In the genomic region with DNA sequence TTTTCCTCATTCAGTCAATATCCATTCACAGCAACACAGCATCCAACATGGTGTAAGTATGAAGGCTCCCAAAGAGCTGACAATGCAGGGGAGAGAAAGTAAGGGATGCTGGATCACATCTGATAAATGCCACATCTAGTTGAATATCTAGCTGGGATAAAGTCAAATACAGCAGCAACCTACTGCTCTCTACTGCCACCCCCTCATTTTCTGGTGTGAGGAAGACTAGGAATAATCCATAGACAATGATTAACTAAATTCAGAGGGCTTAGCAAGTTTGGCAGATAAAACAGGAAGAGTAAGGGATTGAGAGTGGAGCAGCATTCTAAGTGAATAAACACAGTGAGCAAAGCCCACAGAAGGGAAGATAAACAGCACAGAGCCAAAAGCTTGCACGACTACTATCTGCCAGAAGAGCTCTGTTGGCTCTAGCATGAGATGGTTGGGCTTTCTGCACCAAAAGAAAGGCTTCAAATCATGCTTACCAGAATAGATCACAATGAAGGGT, we compare ENCODE assay signal across 27 mouse cellular contexts.
DNase-seq lines count a peak whose midpoint lies in the region; ATAC-seq and TF ChIP-seq lines count a peak whose summit lies in the region.
"Had no signal": no experiment of that assay in that cellular context is flagged by ENCODE, and none has a peak within 500 bp of the region (broad histone marks: within the 10 kb centered on the region; RNA-seq: fewer than 3 reads in every experiment).

No protein-coding gene starts in this region.

- WGBS in kidney, adult 2 months: 16% methylated on average over 1 of the region's 1 CpGs
- 11% methylated on average over 1 of the region's 1 CpGs for WGBS in liver, adult 2 months
- 10% methylated on average over 1 of the region's 1 CpGs for WGBS in intestine, postnatal 0 days
- WGBS in forebrain, embryonic 12.5 days: 88% methylated on average over 1 of the region's 1 CpGs

- 0 out of 2 replicates have a peak, but pooled peaks have one; percentile 1 for TF ChIP-seq CTCF in kidney, adult 2 months (conservative IDR thresholded peaks at IDR 0.05; ENCODE audit: insufficient read depth, insufficient read length, low read depth, low read length)
- peak; percentile 15; the same call in 1 of the 2 replicates for TF ChIP-seq CTCF in liver, adult 2 months (IDR thresholded peaks at IDR 0.05; ENCODE audit: low read depth, low read length)
- peak; percentile 56 for TF ChIP-seq CTCF in intestine, postnatal 0 days (IDR thresholded peaks at IDR 0.05; ENCODE audit: low read depth)

- peak; percentile 42 for DNase-seq in kidney, adult 2 months
- no peak for DNase-seq in kidney, adult 18-20 months
- peak; percentile 92 for DNase-seq in liver, adult 2 months (ENCODE audit: extremely low read depth, low read depth, low spot score)
- DNase-seq in liver: no peak
- peak; percentile 34 for DNase-seq in yolk sac, embryonic 10.5 days (ENCODE audit: low spot score)
- DNase-seq: adrenal gland, adult 2 months; B cell, adult 2 months; cerebellum, adult 11-12 months; cerebellum, postnatal 25 days; gastrocnemius, postnatal 10 days; heart, adult 18-20 months; retina, postnatal 1 day; right cerebral cortex, postnatal 25 days; spleen, adult 18-20 months; thymus, postnatal 25 days had no signal

- H3K27ac ChIP-seq in kidney, adult 2 months (ENCODE audit: insufficient read depth, low read depth, low read length): no peak overlapping the region
- H3K27ac ChIP-seq in liver, adult 2 months (replicated peaks; ENCODE audit: insufficient read depth, low read depth, low read length): peak overlapping the region; percentile 47; the same call in 1 of the 2 replicates
- H3K27ac ChIP-seq in intestine, postnatal 0 days (ENCODE audit: low read depth, low read length): no peak overlapping the region
- H3K27ac ChIP-seq in forebrain, embryonic 12.5 days: no peak overlapping the region
- H3K27ac ChIP-seq: embryonic facial prominence, embryonic 12.5 days; forebrain, embryonic 13.5 days; hindbrain, embryonic 13.5 days; limb, embryonic 10.5 days; liver, embryonic 14.5 days; macrophage; midbrain, embryonic 15.5 days; neural tube, embryonic 12.5 days had no signal

- no peak overlapping the region for H3K9ac ChIP-seq in liver, adult 2 months (ENCODE audit: low read depth, low read length)
- no peak overlapping the region for H3K9ac ChIP-seq in intestine, postnatal 0 days (ENCODE audit: low read depth, low read length)
- no peak overlapping the region for H3K9ac ChIP-seq in forebrain, embryonic 12.5 days
- H3K9ac ChIP-seq: embryonic facial prominence, embryonic 12.5 days; forebrain, embryonic 13.5 days; hindbrain, embryonic 13.5 days; liver, embryonic 14.5 days; midbrain, embryonic 15.5 days; neural tube, embryonic 12.5 days had no signal

- H3K79me2 ChIP-seq in liver, adult 2 months (ENCODE audit: control insufficient read depth, insufficient read depth, low read length): peaks cover 30% of the 10 kb centered on the region; the same call in 1 of the 2 replicates

- H3K27me3 ChIP-seq in kidney, adult 2 months (replicated peaks; ENCODE audit: control insufficient read depth, insufficient read depth, low read length): no peaks in the 10 kb centered on the region
- H3K27me3 ChIP-seq in liver, adult 2 months (ENCODE audit: control insufficient read depth, insufficient read depth, low read length): no peaks in the 10 kb centered on the region
- no peaks in the 10 kb centered on the region for H3K27me3 ChIP-seq in intestine, postnatal 0 days (replicated peaks; ENCODE audit: control insufficient read depth, insufficient read depth, low read length)
- no peaks in the 10 kb centered on the region for H3K27me3 ChIP-seq in forebrain, embryonic 12.5 days
- H3K27me3 ChIP-seq: embryonic facial prominence, embryonic 12.5 days; forebrain, embryonic 13.5 days; hindbrain, embryonic 13.5 days; midbrain, embryonic 15.5 days; neural tube, embryonic 12.5 days had no signal

- H3K4me3 ChIP-seq in kidney, adult 2 months (ENCODE audit: insufficient read depth, low read depth, low read length): no peak overlapping the region
- no peak overlapping the region for H3K4me3 ChIP-seq in liver, adult 2 months (ENCODE audit: insufficient read depth, low read depth, low read length)
- no peak overlapping the region for H3K4me3 ChIP-seq in intestine, postnatal 0 days (ENCODE audit: low read depth, low read length)
- no peak overlapping the region for H3K4me3 ChIP-seq in forebrain, embryonic 12.5 days (replicated peaks)
- H3K4me3 ChIP-seq: embryonic facial prominence, embryonic 12.5 days; forebrain, embryonic 13.5 days; hindbrain, embryonic 13.5 days; limb, embryonic 10.5 days; midbrain, embryonic 15.5 days; neural tube, embryonic 12.5 days had no signal

- no peaks in the 10 kb centered on the region for H3K36me3 ChIP-seq in kidney, adult 2 months (ENCODE audit: control insufficient read depth, insufficient read depth, low read length)
- no peaks in the 10 kb centered on the region for H3K36me3 ChIP-seq in liver, adult 2 months (ENCODE audit: control insufficient read depth, insufficient read depth, low read length)
- H3K36me3 ChIP-seq in intestine, postnatal 0 days (ENCODE audit: control insufficient read depth, insufficient read depth): no peaks in the 10 kb centered on the region
- H3K36me3 ChIP-seq in forebrain, embryonic 12.5 days (replicated peaks): no peaks in the 10 kb centered on the region
- H3K36me3 ChIP-seq: embryonic facial prominence, embryonic 12.5 days; G1E; hindbrain, embryonic 13.5 days; limb, embryonic 10.5 days; midbrain, embryonic 15.5 days; neural tube, embryonic 12.5 days had no signal

- ATAC-seq in intestine, postnatal 0 days: no peak
- no peak for ATAC-seq in forebrain, embryonic 12.5 days (ENCODE audit: low FRiP score)
- ATAC-seq: forebrain, embryonic 13.5 days; inflammation-experienced regulatory T-cells, adult 6 months; midbrain, embryonic 15.5 days had no signal

- H3K9me3 ChIP-seq in intestine, postnatal 0 days (ENCODE audit: control insufficient read depth): no peaks in the 10 kb centered on the region
- H3K9me3 ChIP-seq in forebrain, embryonic 12.5 days: no peaks in the 10 kb centered on the region
- H3K9me3 ChIP-seq: embryonic facial prominence, embryonic 12.5 days; forebrain, embryonic 13.5 days; G1E; hindbrain, embryonic 13.5 days; limb, embryonic 10.5 days; midbrain, embryonic 15.5 days; neural tube, embryonic 12.5 days had no signal

- no peak overlapping the region for H3K4me2 ChIP-seq in intestine, postnatal 0 days (replicated peaks; ENCODE audit: low read depth)
- no peak overlapping the region for H3K4me2 ChIP-seq in forebrain, embryonic 12.5 days
- H3K4me2 ChIP-seq: embryonic facial prominence, embryonic 12.5 days; forebrain, embryonic 13.5 days; hindbrain, embryonic 13.5 days; midbrain, embryonic 15.5 days; neural tube, embryonic 12.5 days had no signal

- peaks cover 8% of the 10 kb centered on the region; the same call in 1 of the 2 replicates for H3K4me1 ChIP-seq in kidney, adult 2 months (ENCODE audit: control insufficient read depth, insufficient read depth, low read length)
- peaks cover 14% of the 10 kb centered on the region; the same call in 1 of the 2 replicates for H3K4me1 ChIP-seq in liver, adult 2 months (ENCODE audit: control insufficient read depth, insufficient read depth, low read length)
- H3K4me1 ChIP-seq in intestine, postnatal 0 days (replicated peaks; ENCODE audit: control insufficient read depth, insufficient read depth, low read length): peaks cover 3% of the 10 kb centered on the region; the same call in 1 of the 2 replicates
- peaks cover 12% of the 10 kb centered on the region for H3K4me1 ChIP-seq in forebrain, embryonic 12.5 days

- no peak for TF ChIP-seq POLR2A in kidney, adult 2 months (IDR thresholded peaks at IDR 0.05; ENCODE audit: low read depth, low read length)
- no peak for TF ChIP-seq POLR2A in liver, adult 2 months (IDR thresholded peaks at IDR 0.05; ENCODE audit: extremely low read depth, insufficient read depth, low read length)

Comparison
In these comparisons a context has a peak if more than half of its experiments do, and no peak if none do; other contexts are left out.
1. DNase-seq: peak in kidney, adult 2 months (single experiment), liver, adult 2 months (single experiment) and yolk sac, embryonic 10.5 days (single experiment); none in kidney, adult 18-20 months (single experiment) and liver (single experiment).
2. CTCF ChIP-seq: peak in every context shown above with its lines; median percentile 56 in intestine, postnatal 0 days; 15 in liver, adult 2 months; 1 in kidney, adult 2 months.